Mouse (Mus musculus) stomach, postnatal 0 days (tissue): ENCODE data around the gene Pfpl.

Source experiments
- CTCF ChIP-seq: IDR thresholded peaks from 2 replicates; pipeline ENCODE4 v1.5.1; 2016; ENCODE audit warnings: antibody characterized with exemption, low read depth, mild to moderate bottlenecking, moderate library complexity
- EP300 ChIP-seq: optimal IDR thresholded peaks from 2 replicates; pipeline ENCODE3; 2016; ENCODE audit warnings: antibody characterized with exemption

- no peak for TF ChIP-seq CTCF
- no peak for TF ChIP-seq EP300
Observed at GRCm38 (mm10) chr19:12464127-12464526, 36.4 kb downstream of the Pfpl start.
